Mouse (Mus musculus) lung, postnatal 0 days (tissue): ENCODE measurements at regions not wholly inside any gene's neighbourhood (a gene's known extent, or its start where the extent isn't known, plus 50 kb on each side); places are given as distances from the start of the nearest gene placed in this dataset.

ENCODE experiments used
- CTCF ChIP-seq: IDR thresholded peaks from 2 replicates; pipeline ENCODE4 v1.5.1; 2016; ENCODE audit warnings: antibody characterized with exemption, mild to moderate bottlenecking
- EP300 ChIP-seq: IDR thresholded peaks from 2 replicates; pipeline ENCODE4 v1.6.1; 2016; ENCODE audit warnings: antibody characterized with exemption, mild to moderate bottlenecking, control low read depth

DNA sequence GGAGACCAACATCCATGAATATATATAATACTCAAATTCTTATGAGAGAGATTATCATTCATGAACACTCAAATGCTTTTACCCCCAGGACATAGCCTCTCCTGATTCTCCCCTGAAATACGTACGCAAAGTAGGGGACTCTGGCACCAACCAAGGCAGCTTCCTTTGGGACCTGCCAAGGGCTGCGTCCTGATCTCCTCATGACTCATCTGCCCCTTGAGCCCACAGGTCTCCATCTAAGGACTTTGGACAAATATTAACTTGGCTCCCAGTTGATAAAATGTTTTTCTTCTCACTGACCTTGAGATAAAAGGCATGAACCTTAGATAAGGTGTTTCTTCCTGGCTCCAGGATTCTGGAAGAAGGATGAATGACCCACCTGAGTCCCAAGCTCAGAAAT lies 239.2 kb upstream of the Dynlrb2 start:
- no peak for TF ChIP-seq CTCF
- TF ChIP-seq EP300: no peak
